Mouse (Mus musculus) gastrocnemius, postnatal 14 days (tissue): Measurements from ENCODE around the gene Ccdc194. TPM values are rescaled to one million over a fixed set of nuclear protein-coding genes. Genes with fewer than 3 reads are reported as not detected.

Experiments used
- total RNA-seq, 2 experiments: library from RNA; stranded (reverse); gene quantifications; 2 replicates each; pipeline ENCODE4 v1.2.3; 2021

Ccdc194 gene
- total RNA-seq, 2 experiments from 2014 or later: 0.33 TPM; not detected in 1

Other genes with a start within 250 kb of the Ccdc194 start
- gene Use1, start 158.9 kb downstream of the Ccdc194 start, total RNA-seq: 10 to 100 TPM; 96.4 to 100.0 TPM
- gene Ocel1, start 154.4 kb downstream of the Ccdc194 start, total RNA-seq: 1 to 10 TPM; 5.9 to 7.5 TPM
- gene Nr2f6, start 143.8 kb downstream of the Ccdc194 start, total RNA-seq: 10 to 100 TPM; 16.0 to 21.5 TPM
- gene Ushbp1, start 129.9 kb downstream of the Ccdc194 start, total RNA-seq: 10 to 100 TPM; 11.0 to 12.9 TPM
- gene Babam1, start 128.8 kb downstream of the Ccdc194 start, total RNA-seq: 10 to 100 TPM; 61.3 to 66.5 TPM
- under 1 TPM; 0.78 to 0.86 TPM for gene Ankle1, start 119.7 kb downstream of the Ccdc194 start, total RNA-seq
- 10 to 100 TPM; 22.8 to 27.6 TPM for gene Abhd8, start 62.1 kb downstream of the Ccdc194 start, total RNA-seq
- 10 to 100 TPM; 44.0 to 45.2 TPM for gene Mrpl34, start 60.8 kb downstream of the Ccdc194 start, total RNA-seq
- 10 to 100 TPM; 28.3 to 31.8 TPM for gene Dda1, start 56.5 kb downstream of the Ccdc194 start, total RNA-seq
- 10 to 100 TPM; 14.4 to 16.2 TPM for gene Ano8, start 39.7 kb downstream of the Ccdc194 start, total RNA-seq
- 1 to 10 TPM; 7.5 to 8.5 TPM for gene Gtpbp3, start 37.6 kb downstream of the Ccdc194 start, total RNA-seq
- 10 to 100 TPM in 1 of 2 experiments, 1 to 10 TPM in 1; 7.7 to 11.7 TPM for gene Plvap, start 14.0 kb downstream of the Ccdc194 start, total RNA-seq
- gene Bst2, start 11.7 kb upstream of the Ccdc194 start, total RNA-seq: 1 to 10 TPM; 8.6 to 9.3 TPM
- gene Mvb12a, start 17.2 kb upstream of the Ccdc194 start, total RNA-seq: 10 to 100 TPM; 20.4 to 20.6 TPM
- under 1 TPM in 1 of 2 experiments, not detected in 1; 0.21 TPM for gene Tmem221, start 33.2 kb upstream of the Ccdc194 start, total RNA-seq
- under 1 TPM in 1 of 2 experiments, not detected in 1; 0.18 TPM for gene Nxnl1, start 40.9 kb upstream of the Ccdc194 start, total RNA-seq
- gene Slc27a1, start 43.2 kb upstream of the Ccdc194 start, total RNA-seq: 10 to 100 TPM; 29.9 to 50.8 TPM
- gene Pgls, start 66.5 kb upstream of the Ccdc194 start, total RNA-seq: 10 to 100 TPM; 40.5 to 43.3 TPM
- gene Fam129c, start 71.9 kb upstream of the Ccdc194 start, total RNA-seq: under 1 TPM; 0.59 to 0.82 TPM
- 10 to 100 TPM; 35.6 to 39.3 TPM for gene Colgalt1, start 85.3 kb upstream of the Ccdc194 start, total RNA-seq
- gene Unc13a, start 146.0 kb upstream of the Ccdc194 start, total RNA-seq: under 1 TPM; 0.18 to 0.20 TPM
- gene Jak3, start 150.6 kb upstream of the Ccdc194 start, total RNA-seq: 1 to 10 TPM; 2.6 to 2.8 TPM
- gene Insl3, start 163.5 kb upstream of the Ccdc194 start, total RNA-seq: 1 to 10 TPM; 1.1 to 1.5 TPM
- 1 to 10 TPM; 5.2 to 5.5 TPM for gene B3gnt3, start 176.1 kb upstream of the Ccdc194 start, total RNA-seq
- under 1 TPM; 0.39 to 0.53 TPM for gene Fcho1, start 200.0 kb upstream of the Ccdc194 start, total RNA-seq